Mouse (Mus musculus) thymus, postnatal 25 days (tissue): ENCODE measurements around the gene Ippk.

ENCODE experiments used
- DNase-seq: peaks from one replicate; pipeline ENCODE4 v3.0.0; 2022

The Ippk gene

DNA sequence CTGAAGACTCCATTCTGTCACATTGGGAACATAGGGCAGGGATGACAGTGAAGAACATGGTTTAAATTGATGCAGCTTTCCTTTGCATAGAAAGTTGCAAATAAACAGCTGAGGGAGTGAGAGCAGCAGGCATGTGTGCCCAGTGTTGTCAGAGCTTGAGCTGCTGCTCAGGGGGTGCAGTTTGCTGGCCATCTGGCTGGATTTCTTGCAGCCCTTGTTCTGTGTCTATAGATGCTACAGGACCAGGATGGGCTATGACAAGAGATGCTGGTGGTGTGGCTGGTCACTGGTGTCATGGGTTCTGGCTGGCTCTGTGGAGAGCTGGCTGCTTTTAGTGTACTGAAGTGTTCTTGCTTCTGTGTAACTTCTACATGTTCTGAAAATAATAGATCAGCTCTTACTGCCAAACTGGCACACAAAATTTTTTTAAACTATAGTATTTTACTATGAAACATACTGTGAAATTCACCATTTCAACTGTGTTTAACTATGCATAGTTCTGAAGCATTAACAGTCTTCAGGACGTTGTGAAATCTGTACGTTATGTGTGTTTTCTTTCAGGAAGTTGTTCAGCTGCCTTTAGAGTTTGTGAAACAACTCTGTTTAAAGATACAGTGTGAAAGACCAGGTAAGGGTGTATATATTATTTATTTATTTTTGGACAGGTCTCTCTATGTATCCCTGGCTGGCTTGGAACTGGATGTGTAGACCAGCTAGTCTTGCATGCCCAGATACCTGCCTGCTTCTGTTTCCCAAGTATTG, 12.4 kb downstream of the Ippk start:
- no peak for DNase-seq

DNA sequence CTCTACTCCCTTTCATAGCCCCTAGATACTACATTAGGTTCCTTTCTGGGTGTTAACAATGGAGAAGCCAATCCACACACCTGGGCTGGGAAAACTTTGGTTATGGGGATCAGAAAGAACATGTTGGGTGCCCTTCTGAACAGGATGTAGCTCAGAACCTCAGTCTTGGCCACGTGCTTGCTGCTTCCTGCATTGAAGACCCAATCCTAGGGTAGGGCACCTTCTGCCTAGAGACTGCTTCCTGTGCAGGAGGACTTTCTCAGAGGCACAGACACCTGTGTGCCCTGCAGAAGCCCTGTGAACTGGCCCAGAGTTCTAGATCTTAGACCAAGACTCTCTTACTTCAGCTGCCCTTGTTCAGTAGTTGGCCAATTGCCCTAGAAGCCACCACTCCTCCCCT, 14.7 kb downstream of the Ippk start:
- peak; percentile 27 for DNase-seq

DNA sequence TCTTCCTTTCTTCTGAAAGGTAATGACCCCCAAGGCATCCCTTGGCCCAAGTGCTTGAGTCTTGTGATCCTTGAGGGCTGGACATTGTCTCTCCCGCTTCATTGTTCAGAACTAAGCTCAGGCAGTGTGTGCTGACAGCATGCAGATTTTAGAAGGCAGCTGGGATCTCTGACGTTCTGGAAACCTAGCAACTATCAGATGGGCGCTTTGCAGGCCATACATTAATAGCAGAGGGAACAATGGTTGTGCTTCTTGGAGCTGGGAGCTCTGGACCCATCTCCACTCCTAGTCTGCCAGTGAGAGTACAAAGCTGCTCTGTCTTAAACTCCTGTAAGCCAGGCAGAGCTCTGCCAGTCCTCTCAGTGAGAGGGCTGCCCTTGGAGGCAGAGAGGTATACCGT, 15.1 kb downstream of the Ippk start:
- DNase-seq, result no peak

DNA sequence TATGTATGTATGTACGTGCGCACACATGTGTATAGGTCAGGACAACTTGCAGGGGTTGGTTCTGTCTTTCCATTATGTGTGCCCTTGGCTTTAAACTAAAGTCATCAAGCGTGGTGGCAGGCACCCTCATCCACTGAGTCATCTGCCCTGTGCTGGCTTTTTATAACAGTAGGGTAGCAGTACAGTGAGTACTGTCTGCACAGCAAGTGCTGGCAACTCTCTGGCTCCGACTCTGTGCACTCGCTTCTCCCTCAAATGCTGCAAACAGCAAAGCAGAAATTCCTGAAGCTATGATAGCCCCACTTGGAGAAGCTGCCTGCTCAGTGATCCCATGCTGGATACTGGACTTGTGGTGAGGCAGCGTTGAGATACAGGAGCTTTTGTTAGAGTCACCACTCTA, 23.4 kb downstream of the Ippk start:
- no peak for DNase-seq

DNA sequence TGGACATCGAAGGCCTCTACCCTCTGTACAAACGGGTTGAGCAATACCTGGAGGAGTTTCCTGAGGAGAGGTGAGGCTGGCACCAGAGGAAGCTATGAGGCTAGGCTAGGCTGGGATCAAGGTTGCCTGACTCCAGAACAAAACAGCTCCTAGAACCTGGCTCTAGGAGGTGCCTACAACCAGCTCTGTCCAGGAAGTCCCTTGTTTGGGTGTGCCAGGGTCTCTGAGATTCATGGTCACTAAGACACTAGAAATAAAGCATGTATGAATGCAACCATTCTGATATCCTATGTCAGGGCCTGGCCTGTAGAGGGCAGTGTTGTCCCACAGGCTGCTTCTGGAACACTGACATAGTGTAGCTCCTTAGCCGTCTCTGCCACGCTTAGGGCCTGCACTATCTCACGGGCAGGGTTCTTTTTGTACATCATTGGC, 28.3 kb downstream of the Ippk start:
- DNase-seq, result peak; percentile 74

DNA sequence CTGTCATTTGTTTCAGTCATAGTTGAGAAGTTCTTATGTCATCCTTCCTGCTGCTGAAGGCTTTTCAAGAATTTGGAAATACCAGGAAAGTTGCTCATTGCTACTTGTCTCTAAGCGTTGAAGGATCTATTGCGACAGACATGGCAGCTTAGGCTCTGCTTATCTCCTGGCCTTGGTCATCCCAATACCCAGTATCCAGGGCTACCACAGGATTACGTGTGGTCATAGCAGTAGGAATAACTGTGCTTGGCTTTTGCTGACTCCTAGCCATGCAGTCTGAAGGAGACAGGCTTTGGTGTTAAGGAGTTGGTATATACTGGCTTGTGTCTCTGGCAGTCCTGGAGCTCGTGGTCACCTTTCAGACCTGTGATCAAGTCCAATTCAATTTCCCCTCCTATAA, 39.2 kb downstream of the Ippk start:
- DNase-seq, result no peak

DNA sequence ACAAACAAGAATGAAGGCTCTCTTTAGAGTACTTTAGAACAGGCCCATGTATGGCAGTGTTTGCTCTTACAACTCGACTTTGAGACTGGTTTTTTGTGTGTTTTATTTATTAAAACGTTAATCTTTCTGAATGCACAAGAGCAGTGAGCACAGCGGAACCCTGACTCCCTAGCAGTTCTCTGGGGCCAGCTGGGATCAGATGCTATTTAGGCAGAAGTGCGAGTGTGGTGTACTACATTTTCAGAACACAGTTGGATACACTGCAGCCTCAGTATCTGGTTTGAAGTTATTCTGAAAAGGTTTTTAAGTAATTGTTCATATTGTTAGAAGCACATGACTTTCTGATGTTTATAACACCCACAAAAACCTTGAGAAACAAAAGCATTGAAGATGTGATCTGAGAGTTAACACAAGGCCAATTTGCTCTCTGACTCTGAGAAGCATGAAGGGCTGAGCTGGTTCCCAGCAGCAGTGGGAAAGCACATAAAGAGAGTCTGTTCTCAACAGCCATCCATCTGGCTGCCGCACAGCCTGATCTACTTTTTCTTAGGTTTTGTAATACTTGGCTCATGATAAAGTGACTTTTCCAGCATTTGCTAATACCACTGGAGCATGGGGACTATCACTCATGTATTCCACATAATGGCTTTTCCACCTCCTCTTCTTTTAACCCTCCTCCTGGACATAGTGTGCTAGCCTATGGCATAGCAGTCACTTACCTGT, 39.8 kb downstream of the Ippk start:
- no peak for DNase-seq

DNA sequence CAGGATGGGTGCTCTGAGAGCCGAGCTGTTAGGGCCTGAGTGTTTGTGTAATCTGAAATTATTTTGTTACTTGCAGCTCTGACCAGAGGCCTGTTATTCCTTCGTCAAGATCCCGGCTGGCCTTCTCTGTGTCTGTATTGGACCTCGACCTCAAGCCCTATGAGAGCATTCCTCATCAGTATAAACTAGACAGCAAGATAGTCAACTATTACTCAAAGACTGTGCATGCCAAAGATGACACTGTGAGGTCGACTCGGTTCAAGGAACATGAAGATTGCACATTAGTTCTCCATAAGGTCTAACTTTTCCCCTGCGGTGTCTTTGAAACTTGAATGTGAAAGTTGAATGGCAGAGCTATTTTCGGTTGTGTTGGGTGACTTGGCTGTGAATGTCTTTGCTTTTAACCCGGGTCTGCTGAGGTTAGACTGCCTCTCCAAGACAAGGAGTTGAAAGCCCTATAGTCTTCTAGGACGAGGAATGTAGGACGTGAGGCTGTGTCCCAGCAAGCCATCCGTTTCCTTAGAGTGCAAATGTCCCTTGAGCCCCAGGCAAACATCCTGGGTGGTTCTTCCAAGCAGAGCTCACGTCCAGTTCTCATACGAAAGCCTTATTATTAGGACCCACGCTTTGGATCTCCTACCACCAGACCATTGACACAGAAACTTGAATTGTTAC, 40.5 kb downstream of the Ippk start:
- no peak for DNase-seq

DNA sequence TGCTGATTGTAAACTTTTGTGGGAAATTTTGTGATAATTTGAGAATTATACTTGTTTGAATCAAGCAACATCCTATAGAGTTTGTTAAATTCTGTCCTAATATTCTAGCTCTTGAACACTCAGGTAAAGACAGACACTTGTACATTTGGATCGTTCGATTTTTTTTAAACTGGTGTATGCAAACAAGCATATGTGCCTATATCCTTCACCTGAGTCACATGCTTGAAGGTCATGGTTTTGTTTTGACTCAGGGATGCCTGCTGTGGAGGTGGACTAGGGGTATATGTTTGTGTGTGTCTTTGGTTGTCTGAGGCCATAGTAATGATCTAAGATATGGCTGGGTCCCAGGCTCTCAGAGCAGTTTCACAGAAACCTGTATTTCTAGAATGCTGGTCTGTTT, 41.9 kb downstream of the Ippk start:
- no peak for DNase-seq

DNA sequence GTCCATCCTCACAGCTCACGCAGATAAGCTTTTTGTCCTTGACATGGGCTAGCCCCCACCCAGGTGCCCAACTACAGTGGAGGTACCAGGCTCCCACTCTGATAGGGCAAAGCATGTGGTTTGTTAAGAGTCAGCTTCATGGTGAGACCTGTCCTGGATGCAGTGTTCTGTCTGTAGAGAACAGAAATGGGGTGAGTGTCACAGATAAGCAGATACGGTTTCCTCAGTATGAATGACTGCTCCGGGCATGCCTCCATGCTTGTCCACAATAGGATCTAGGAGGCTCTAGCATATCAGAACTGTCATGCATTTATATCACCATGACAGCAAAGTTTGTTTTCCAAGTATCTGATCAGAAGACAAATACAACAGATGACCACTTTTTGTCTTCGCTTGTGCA, 44.8 kb downstream of the Ippk start:
- no peak for DNase-seq

DNA sequence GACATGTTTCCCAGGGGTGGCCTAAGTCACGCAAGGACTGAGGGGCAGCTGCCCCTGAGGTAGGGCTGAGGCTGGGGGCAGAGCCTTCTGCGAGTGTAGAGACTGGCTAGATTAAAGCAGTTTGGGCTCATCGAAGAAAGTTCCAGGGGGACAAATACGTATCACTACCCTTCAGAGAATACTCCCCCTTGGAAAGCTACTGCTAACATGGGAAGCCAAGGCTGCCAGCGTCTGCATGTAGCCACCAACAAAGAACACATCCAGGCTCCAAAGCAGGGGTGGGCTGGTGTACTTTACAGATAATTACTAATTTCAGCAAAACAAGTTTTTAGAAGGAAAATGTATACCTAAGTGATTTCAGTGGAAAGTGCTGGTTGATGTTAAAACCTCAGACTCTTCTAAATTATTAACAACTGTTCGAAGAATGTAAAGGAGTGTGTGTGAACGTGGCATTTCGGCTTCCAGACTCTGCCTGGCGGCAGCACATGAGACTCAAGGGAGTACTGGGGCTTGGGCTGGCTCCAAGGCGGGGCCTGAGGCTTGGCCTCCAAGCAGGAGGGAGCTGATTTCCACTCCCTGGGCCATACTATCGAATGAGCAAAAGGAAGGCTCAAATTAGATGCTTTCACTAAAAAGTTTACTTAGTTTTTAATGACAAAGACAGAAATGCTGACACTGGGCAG, 45.5 kb downstream of the Ippk start:
- no peak for DNase-seq

DNA sequence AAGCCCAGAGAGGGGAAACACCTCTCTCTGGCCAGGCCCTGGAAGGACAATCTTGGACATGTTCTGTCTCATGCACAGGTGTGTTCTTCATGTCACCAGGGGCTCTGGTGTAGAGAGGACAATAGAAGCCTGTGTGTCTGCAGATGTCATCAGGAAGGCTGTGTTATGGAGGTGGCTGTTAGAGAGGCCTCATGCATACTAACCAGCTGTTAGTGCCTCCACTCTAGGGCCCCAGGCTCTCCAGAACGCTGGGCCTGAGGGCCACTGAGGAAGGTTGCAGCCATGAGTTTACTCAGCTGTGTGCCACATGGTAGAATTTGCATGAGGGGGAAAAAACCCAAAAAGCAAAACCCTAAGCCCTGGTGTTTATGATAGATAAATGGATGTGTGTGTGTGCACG, 46.5 kb downstream of the Ippk start:
- no peak for DNase-seq

DNA sequence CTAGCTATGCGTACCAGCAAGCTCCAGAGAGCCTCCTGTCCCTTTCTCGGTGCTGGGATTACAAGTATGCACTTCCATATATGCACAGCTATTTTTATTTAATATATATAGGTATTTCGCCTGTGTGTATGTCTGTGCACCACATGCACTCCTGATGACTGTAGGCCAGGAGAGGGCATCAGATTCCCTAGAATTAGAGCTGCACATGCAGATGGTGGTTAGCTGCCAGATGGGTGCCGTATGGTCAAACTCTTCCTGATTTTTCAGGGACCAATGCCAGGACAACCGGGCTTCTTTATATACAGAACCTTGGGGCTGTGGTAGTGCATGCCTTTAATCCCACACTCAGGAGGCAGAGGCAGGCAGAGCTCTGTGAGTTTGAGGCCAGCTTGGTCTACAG, 48.0 kb downstream of the Ippk start:
- DNase-seq, result no peak

DNA sequence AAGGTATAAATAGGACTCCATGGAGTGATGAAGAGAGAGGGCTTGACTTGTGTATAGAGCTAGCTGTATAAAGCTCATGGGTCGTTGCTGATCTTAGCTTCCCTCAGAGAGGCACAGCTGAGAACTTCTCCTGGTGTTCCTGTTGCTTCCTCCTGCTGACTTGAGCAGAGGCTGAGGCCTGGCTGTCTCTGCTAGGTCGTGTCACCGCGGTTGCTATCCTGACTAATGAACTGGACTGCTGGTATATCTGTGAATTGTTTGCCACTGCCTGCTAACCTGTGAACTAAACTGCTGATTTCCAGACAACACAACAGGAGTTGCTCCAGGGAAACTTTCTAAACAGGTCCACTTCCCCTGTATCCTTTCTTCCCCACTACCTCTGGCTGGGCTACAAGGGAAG, 49.3 kb downstream of the Ippk start:
- no peak for DNase-seq

DNA sequence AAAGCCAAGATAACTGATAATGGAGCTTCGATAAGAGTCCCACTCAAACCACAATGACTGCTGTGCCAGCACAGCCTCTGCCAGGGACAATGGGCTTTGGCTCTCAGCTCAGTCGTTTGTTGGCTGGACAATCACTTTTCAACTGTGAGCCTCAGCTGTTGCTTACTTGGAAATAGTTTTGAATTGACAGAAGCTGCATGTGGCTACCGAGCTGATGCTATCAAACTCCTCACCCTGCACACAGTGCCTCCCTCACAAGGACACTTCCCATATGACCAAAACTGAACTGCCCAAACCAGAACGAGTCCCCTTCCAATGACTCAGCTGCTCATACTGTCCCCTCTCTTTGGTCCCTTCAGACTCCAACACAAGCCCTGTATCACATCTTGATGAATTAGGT, 49.8 kb downstream of the Ippk start:
- DNase-seq, result no peak

DNA sequence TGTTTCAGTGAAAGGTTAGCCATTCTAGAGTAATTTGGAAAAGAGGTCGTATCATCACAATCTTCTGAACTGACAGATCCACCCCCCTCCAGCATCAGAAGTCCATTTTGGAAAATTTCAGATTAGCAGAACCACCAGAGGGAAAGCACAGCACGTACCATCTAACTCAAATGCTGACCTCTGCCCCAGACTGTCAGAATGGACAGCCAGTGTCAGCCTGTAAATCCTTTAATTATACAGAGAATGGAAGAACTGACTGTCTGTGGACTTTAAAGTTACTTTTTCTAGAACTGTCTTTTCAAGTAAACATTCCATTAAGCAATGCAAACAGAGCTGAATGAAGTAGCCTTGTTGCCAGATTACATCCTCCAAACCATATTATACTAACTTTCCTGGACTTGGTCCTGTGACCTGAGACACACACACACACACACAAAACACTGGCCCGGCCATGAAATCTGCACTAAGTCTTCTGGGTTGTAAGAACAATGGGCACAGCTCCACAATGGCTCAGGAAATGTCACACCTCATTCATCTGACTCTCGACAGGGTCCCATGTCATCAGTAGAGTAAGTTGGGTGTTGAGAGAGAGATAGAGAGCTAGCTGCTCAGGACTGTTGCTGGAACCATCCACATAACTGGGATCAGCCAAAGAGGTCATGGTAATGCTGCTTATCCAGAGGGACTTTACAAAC, 51.1 kb downstream of the Ippk start:
- no peak for DNase-seq

DNA sequence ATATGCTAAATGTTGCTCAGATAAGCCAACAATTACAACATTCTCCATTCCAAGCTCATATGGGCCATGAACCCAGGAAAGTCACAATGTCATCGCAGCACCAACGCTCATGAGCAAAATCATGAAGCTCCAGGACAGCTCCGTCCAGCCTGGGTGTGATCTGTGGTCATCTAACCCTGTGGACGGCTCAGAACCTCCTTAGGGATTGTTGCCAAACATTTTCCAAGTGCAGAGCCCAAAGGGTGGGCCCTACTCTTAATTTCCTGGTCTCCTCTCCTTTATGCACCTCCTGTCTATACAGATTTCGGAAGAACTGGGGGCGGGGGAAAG, 51.6 kb downstream of the Ippk start:
- no peak for DNase-seq

DNA sequence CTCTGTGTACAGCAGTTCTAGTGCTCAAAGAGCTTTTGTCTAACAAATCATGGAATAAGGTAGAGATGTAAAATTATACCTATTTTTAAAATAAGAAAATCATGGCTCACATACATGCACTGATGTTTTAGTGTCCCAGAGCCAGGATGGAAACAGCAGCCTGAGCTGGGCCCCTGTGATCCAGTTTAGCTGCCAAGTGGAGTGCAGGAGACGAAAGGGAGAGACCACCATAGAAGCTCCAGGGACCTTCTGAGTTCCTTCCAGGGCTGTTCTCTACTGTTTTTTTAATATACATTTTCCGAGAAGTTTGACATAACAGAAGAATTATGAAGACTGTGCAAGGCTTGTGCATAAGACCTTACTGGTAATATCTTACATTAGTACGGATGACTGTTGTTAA, 56.8 kb downstream of the Ippk start:
- DNase-seq, result no peak

DNA sequence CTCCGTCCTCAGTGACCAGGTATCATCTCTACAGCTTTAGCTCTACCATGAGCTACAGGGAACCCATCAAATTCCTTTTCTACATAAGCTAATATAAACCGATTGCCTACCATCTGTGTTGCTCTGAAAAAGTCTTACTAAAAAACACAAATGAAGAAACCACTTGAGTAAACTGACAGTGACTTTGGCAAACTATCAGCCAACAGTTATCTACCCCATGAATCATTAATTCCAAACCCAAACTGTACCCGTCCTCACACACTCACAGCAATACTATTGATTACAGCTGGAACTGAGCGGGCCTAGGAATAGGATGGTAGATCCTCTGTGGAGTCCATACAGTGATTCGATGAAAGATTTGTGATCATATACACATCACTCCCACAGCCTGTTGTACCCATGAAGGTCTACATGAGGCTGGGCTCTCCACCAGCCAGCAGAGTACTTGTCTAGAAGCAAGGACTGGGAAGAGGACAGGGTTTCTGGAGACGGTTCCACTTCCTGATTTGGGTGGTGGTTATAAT, 57.9 kb downstream of the Ippk start:
- no peak for DNase-seq

DNA sequence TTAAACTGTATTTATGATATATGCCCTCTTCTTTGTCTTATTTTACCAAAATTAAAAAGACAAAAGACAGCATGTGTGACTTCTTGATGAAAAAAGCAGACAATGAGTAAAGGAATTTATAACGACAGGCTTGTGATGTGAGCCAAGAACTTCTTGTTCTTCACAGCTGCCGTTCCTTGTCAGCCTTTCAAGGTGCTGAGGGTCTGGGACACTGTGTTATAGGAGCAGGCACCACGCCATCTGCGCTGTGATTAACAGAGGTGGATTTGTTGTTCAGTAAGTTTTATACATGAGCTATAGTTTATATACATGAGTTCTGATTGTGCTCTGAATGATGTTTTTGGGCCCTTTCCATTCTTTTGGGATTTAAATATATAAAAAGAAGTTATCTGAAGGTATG, 58.4 kb downstream of the Ippk start:
- DNase-seq, result no peak

DNA sequence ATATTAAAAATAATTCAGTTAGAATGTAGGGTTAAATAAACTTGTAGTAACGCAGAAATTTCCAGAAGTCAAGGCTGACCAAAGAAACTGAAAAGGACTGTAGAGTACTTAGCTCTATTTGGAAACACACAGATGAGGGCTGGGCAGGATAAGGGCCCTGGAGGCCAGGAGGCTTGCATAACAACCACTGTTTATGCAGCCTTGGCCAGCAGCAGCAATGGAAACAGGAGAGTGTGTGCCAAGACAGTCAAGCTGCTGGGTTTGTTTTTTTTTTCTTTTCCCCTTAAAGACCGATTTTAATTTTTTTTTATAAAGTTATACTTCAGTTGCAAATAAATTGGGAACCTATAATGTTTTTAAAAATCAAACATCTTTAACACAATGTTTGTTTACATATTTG, 59.0 kb downstream of the Ippk start:
- DNase-seq, result no peak

DNA sequence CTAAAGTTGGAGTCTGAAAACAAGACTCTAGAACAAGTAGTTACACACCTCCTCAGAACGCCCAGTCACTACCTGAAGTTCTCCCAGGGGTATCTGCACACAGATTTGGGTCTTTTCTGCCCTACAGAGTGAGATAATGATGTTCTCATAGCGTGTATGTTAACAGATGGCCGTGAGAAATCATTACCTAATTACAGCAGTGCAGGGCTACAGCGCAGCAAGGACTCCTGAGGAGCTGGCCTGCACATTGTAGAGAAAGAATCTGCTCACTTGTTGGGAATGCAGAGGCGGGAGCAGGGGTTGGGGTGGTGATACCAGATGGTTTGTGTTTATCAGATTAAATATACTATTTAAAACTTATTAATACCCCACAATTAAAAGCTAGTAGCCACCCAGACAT, 59.5 kb downstream of the Ippk start:
- DNase-seq, result no peak

DNA sequence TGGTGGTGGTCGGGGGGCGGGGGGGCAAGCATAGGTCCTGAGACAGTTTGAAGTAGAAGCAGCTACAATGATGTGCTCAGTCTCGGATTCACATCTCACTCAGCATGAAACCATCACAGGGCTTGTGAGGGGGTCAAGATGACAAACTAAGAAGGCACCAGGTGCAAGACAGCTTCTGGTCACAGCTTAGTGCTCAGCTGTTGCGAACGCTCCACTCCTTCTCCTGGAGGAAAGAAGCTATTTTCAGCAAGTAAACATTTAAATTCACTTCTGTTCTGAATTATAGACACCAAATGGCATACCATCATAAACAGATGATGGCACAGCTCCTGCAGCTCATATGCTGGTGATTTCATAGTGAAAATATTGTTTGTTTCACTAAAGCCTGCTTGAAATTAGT, 64.3 kb downstream of the Ippk start:
- DNase-seq, result no peak
